Mouse (Mus musculus) spleen, adult 12 weeks (tissue): ENCODE measurements around the gene Rtl5.
A peak's percentile ranks its signal among the peaks of the same experiment; 100 is the strongest.

ENCODE experiments used
- DNase-seq: peaks from one replicate; pipeline ENCODE4 v3.0.0; 2022; ENCODE audit warnings: low spot score

Rtl5 gene

DNA sequence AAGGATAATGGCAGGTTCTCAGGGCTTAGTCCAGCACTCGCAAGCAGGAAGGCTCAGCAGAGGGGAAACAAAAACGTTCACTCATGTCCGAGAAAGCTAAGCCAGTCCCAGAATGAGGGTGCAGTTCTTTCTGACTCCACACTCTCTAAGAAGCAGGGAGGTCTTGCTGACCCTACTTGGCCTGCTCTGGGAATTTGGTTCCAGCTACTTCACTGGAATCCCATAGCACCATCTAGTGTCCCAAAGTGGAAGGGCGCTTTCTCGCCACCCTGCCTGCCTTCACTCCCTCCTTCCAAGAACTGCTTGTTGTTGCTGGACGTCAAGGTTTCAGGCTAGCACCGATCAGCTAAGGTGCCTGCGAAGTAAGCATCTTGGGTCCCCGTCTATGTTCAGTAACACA, 5.0 kb downstream of the Rtl5 start:
- no peak for DNase-seq

- DNase-seq: no peak
Measured at GRCm38 (mm10) chrX:102065213-102065775, 5.8 kb downstream of the Rtl5 start.

DNA sequence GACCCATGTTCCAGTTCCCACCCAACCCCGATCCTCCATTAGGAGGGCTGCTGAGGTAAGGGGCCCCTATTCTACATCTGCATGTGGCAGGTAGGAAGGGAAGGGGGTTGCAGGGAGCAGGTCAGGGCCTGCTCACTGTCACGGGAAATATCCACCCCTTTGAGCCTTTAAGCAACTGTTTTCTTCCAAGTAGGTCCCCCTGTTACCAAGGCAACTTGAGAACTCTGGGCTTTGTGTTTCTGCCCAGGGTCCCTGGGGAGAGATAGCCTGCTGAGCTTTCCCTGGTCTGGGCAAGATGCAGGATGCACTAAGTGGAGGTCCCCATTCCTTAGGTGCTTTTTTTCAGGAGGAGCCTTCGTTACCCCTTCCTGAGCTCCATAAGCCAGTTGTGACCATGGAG, 7.0 kb downstream of the Rtl5 start:
- no peak for DNase-seq

GRCm38 (mm10) chrX:102060891-102061290, 10.2 kb downstream of the Rtl5 start:
- DNase-seq: no peak

DNA sequence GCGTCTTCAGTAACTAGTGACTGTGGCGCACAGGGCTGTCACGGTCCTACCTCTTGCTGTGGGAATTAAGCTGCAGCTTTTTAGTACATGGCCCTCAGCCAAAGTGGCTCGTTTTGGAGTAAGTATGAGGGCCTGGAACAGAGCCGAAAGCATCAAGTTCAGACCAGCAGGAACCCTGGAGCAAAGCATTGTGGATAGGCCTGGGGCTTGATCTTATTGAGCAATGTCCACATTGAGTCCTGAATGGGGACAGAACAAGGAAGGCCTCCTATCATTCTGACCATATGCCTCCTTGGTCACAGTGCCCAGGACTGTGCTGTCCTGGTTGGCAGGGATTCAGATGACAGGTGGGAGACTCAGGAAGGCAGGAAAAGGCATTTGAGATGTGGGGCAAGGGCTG, 10.9 kb downstream of the Rtl5 start:
- DNase-seq: no peak

DNA sequence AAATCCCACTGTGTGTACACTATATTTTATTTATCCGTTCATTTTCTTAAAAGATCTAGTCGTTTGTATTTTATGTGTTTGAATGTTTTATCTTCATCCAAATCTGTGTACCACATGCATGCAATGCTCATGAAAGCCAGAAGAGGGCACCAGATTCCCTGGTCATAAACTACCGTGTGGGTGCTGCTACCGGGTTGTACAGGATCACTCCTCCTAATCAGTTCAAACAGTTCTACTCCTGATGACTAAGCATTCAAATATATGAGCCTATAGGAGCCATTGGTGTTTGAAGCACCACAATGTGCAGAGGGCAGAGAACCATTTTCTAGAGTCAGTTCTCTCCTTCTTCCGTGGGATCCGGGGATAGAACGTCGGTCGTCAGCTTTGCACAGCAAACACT, 11.7 kb downstream of the Rtl5 start:
- no peak for DNase-seq

DNA sequence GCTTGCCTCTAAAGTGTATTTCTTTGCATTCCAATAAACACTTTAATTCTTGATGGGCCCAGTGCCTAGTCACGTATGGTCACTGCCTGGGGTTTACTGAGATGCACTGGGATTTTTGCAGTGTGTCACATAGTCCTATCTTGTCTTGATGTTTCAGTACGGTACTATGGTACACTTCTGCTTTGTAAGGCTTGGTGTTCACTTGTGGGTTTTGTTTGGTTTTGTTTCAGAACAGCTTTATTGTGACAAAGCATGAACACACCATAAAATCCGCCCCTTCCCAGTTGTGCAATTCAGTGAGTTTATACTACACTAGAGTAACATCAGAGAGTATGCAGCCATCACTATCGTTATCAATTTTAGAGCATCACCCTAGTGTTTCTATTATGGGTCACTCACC, 17.1 kb downstream of the Rtl5 start:
- DNase-seq: no peak

DNA sequence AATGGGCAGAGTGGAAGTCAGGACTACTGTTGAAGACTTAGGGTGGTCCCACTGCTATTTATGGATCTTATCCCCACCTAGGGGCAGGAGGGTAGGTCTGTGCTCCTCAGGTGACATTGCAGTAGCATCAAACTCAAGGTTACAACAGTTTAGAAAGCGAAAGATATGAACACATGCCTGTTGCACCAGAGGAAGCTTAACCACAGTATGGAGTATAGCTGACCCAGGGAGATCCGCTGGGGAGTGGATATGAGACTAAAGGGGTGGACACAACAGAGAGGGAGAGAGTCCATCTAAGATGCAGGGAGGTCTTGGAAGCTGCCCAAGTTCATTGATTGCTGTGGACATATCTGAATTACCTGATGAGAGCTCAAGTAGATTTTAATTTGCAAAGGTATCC, 17.7 kb downstream of the Rtl5 start:
- DNase-seq: no peak

DNA sequence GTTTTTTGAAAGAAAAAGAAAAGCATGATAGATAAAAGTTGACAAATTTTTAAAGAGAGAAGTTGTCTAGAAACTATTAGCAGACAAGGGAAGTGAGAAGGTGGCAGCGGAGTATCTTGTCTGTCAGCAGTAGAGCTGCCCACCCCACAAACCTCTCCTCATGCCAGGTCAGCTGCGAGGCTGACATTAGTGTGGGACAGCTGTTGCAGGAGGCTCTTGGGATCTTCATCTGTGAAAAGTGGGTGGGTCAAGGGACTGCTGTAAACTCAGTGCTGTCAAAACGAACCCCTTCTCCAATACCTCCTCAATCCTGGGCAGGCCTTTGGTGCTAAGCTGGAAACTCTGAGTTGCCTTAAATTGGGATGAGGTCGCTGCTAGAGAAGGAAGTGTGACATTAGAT, 19.9 kb downstream of the Rtl5 start:
- no peak for DNase-seq

DNA sequence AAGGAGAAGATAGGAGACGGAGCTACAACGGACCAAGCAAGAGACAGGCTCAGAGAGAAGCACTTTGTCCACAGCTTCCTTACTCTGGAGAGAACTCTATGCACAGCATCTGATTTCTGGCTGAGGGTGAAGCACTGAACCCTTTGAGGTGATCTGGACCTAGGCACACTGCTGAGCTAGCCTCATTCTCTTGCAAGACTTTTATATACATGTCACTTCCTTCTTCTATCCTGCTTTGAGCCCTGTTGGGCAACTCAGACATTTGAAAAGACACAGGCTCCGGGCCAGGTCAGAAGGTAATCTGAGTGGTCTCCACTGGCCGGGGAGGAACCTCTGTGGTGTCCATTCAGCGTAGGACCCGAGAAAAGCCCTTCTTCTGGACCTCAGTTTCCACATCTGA, 20.6 kb downstream of the Rtl5 start:
- no peak for DNase-seq

DNA sequence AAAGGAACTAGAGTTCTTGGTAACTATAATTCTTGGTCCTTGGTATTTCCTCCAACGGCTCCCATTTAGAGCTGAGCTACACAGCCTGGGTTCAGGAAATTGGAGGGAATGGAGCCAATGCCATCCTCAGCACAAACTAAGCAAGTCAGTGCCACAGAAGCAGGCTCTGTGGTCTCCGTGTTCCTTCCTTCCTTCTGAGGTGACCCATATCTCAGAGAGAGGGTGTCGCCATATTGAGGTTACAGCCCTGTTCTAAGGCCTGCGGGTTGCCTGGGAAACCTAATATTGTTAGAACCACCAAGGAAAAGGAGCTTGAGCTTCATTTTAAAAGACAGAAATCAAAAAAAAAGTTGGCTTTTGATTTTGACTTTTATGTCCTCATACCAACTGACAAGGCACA, 28.7 kb downstream of the Rtl5 start:
- DNase-seq: no peak

DNA sequence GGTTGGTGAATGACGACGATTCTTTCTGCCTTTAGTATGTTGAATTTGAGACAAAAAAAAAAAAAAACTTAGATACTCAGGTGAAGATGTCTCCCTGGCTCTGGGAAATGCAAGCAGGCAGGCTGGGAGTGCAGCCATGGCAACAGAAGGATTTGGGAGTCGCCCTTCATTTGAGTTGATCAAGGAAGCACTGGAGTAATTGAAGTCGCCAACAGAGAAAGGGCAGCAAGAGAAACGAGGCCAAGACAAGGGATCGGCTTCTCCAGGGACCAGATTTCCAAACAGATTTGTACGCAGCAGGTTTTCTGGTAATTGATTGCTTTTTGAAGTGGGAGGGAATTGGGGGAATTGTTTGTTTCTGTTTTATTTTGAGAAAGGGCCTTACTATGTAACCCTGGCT, 29.5 kb downstream of the Rtl5 start:
- no peak for DNase-seq

GRCm38 (mm10) chrX:102037506-102037905, 33.6 kb downstream of the Rtl5 start:
- DNase-seq: no peak

DNA sequence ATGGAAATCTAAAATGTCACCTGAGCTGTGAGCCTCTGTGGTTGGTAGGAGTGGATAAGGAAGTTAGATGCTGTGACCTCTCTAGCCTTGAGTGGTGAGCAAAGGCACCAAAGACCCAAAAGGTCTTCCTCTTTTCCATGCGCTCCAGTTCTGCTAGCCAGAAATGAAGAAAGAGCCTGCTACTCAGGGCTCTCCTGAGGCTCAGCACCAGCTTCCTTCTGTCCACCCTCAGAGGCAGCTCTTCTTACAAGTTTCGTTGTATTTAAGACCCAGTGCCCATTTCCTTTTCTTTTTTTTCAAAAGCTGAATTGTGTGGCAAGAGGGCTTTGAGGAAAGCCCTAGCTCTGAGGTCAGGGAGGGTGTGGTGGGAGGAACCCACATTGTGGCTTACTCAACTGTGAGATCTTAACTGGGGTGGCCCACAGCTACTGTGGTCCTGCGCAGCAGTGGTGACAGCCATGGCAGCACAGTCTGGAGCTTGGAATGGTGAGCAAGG, 34.2 kb downstream of the Rtl5 start:
- no peak for DNase-seq

GRCm38 (mm10) chrX:102035671-102036070, 35.4 kb downstream of the Rtl5 start:
- no peak for DNase-seq

GRCm38 (mm10) chrX:102033566-102033965, 37.5 kb downstream of the Rtl5 start:
- DNase-seq: no peak

- no peak for DNase-seq
Measured at GRCm38 (mm10) chrX:102032431-102032830, 38.7 kb downstream of the Rtl5 start.

GRCm38 (mm10) chrX:102031851-102032250, 39.3 kb downstream of the Rtl5 start:
- DNase-seq: peak; percentile 21

DNA sequence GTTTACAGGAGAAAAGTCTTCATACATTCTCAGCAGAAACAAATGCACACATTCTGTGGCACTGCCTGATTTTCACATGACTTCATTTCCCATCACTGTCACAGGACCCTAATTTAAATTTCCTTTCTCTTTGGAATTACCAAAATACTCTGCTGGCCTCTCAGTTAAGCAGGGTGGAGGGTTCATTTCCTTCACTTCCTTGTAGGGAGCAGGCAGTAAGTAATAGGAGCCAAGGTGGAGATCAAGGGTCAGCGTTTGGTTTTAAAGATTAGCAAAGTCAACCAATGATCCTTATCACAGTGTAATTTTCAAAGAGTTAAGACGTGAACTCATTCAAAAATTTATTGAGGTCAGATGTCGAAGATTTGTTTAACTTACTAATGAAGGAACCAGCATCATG, 46.1 kb downstream of the Rtl5 start:
- DNase-seq: no peak

DNA sequence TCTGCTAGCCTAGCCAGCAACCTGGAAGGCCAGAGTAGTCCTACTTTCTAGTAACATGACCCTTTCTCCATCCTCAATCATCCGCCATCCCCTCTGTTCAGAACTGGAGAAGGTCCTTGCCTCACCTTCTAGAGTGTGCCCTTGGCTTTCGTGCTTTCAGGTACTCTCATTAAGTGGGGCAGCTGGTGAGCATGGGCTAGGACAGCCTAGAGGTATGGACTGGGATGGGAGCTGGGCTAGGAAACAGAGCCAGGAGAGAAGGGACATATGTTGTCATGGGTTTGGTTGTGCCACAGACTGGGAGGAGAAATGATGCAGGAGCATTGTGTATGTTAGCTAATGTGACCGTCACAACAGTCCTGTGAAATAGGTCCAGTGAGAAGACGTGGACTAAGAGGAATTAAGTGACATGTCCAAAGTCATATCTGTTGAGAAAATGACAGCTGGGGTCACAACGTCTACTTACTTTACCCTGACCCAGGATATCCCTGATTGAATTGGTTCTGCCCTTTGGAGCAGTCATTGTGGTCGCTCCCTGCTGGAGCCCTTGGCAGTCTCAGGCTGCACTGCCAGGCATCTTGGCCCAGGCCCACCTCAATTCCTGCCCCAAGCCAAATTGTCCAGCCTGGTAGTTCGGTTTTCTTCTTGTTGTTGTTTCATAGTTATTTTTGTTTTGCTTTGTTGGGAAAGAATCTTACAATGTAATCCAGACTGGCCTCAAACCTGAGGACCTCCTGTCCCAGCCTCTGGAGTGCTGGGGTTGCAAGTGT, 51.4 kb downstream of the Rtl5 start:
- no peak for DNase-seq

- no peak for DNase-seq
Measured at GRCm38 (mm10) chrX:102018890-102019289, 52.2 kb downstream of the Rtl5 start.

GRCm38 (mm10) chrX:102017213-102017923, 53.7 kb downstream of the Rtl5 start:
- no peak for DNase-seq
